Mouse (Mus musculus): ENCODE results near the gene Maats1.
"Not testable (repeated sequence)": the region's sequence is repeated elsewhere in the genome, so short reads cannot be mapped to it uniquely, and the experiment has no call there.

The Maats1 gene

DNA sequence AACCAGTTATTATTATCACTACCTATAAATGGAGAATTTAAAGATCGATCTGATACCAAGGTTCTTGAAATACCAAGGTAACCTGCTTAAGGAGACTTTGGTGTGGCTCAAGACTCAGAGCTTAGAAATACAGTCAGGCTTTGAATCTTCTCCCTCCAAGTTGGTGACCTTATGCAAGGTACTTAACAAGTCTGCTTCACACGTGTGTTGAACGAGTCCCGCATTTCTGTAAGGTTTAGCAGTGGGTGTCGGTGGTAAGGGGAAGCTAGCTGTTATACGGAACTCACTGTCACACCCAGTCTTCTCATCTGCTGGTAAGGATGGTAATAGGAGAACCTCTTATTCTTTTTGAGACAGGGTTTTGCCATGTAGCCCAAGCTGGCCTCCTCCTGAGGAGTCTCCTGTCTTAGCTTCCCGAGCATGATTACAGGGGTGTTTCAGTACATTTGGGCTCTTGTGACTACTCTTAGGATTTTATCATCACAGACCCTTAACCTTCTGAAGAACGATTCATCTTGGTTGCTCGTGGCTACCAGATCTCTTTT lies 6.3 kb upstream of the Maats1 start:
- no peak for DNase-seq (ENCODE audit: low read depth)

DNA sequence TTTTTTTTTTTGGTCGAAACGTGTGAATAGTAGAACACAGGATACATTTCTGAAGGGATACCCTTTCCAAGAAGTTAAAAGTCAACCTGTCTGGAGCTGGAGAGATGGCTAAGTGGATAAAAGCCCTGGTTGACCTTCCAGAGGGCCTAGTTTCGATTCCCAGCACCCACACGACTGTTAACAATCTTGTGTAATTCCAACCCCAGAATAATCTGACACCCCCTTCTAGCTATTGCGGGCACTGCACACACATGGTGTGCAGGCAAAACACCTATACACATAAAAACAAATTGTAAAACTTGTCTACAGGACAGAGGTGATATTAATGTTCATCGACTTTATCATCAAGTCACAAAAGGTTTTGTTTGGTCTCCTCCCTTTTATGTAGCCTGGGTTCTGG lies 5.6 kb upstream of the Maats1 start:
- DNase-seq (ENCODE audit: low read depth), result no peak

DNA sequence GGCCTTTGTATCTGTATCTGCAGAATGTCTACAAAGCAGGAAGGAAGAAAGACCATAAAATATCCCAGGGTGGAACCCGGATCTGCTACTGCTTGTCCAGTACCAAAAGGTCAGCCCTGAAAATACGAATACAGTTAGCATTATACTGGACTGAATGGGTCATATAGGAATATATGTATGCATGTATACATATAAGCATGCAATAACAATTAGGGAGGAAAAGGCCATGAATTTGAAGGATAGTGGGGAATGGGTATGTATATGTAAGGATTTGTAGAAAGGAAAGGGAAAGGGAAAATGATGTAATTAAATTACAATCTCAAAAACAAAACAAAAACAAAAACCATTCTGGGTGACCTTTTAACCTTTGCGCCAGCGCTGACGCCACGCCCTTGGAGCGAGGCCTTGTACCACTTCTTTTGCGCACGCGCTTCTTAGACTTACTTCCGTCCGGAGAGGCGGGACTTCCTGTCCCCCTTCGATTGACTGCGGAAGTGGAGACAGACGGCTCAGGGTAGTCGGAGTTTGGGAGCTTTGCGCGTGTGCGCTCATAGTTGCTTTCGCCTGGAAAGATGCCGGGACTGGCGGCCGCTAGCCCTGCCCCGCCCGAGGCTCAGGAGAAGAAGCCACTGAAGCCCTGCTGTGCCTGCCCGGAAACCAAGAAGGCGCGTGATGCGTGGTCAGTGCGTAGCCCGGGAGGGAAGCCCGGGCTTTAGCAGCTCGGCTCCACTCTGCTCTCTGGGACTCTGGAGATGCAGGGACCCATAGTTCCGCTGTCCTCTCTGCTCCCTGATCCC lies 4.8 kb upstream of the Maats1 start, which contains the start of the genes Cox17 and Gm21987:
Gene Cox17, plus strand, starts transcription at position 463 of the 797 bp plus-strand sequence.
Gene Gm21987, plus strand, starts transcription at position 512 of the 797 bp plus-strand sequence.
- peak; percentile 96 for DNase-seq (ENCODE audit: low read depth)

DNA sequence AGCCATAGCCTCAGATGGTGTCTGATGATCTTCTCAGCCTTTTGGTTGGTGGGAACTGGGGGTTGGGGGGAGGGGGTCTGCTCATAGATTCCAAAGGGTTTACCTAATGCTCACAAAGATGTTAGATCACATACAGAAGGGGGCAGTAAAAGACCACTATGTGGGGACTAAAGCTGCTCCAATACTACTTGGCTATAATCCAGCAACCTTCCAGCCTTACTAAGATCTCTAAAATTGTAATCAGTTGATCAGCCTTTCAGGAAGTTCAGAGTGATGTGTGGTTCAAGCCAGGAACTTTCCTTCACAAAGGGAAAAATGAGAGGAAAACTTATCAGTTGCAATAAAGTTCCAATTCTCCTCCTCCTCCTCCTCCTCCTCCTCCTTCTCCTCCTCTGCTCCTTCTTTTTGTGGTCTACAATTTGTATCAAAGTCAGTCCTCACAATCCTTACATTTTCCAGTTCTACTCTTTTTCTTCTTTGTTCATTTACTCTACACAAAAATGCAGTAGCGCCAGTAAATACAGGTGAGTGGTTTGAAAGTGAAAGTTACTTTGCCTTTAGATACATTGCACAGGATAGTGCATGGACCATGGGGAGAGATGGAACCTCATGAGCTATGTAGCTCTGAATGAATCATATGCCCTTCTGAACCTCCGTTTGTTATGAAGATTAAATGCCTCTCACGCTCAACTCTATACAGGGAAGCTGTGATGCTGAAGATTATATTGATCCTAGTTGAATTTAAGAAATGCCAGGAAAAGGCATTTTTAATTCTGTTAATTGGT lies 3.2 kb upstream of the Maats1 start:
- peak; percentile 88 for DNase-seq (ENCODE audit: low read depth)

DNA sequence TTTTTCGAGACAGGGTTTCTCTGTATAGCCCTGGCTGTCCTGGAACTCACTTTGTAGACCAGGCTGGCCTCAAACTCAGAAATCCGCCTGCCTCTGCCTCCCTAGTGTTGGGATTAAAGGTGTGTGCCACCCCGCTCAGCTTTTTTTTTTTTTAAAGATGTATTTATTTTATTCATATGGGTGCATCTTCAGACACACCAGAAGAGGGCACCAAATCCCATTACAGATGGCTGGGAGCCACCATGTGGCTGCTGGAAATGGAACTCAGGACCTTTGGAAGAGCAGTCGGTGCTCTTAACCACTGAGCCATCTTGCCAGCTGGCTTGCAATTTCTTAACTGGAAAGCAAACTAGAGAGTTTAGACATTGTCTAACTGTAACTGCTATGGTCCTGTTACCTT lies 3.9 kb downstream of the Maats1 start:
- DNase-seq (ENCODE audit: low read depth), result not testable (repeated sequence)

DNA sequence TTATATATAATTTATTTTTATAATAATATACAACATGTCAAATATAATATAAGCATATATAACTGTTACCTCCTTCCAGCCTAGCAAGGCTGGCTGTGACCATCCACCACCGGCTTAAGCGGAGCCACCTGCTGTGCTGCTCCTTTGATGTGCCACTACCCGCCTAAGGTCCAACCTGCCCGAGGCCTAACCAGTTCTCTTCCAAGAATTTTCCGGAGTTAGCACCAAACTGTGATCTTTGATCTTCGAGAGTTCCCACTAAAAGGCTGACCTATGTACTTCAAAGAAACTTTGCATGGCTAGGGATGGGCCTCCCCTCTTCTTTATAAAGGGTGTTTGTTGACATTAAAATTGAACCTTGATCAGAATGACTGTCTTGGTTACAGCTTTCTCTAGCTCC lies 7.5 kb downstream of the Maats1 start:
- no peak for DNase-seq (ENCODE audit: low read depth)

DNA sequence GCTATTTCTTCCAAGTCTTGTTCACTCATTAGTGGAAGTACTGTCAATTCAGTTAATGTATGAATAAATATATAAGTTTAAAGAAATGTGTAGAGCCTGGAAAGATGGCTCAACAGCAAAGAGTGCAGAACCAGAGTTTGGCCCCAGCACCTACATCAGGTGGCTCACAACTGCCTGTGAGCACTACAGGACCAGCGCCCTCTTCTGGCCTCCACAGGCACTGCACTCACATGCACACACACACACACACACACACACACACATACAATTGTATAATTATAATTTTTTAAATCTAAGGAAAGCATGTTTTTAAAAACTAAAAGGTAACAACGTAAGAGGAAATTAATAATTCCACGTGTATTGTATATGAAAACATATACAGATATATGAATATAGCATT lies 12.6 kb downstream of the Maats1 start:
- DNase-seq (ENCODE audit: low read depth), result no peak

DNA sequence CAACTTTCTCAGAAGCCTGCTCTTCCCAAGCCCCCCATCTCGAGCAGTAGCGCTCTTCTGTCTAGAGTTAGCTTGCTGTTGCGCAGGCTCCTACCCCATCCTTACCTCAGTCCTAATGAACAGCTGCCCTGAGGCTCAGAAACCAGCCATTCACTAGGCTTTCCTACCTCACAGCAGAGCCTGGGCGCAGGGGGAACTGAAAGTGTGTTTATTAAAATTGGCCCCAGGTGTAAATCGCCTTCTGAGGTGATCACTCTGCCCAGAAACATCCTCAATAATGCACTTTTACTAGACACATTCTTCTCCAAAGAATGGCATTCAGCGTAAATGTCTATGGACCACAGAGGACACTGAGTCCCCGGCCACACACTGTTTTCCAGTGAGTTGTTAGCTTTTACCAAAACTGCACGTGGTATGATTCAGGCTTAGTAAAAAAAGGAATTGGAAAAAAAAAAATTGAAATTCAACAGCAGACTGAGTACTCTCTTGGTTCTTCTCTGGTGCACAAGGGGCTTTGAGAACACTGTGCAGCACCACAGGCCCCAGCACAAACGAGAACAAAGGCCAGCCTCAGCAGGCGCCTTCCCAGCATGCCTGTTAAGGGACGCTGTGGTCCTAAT lies 15.1 kb downstream of the Maats1 start:
- DNase-seq (ENCODE audit: low read depth), result no peak

DNA sequence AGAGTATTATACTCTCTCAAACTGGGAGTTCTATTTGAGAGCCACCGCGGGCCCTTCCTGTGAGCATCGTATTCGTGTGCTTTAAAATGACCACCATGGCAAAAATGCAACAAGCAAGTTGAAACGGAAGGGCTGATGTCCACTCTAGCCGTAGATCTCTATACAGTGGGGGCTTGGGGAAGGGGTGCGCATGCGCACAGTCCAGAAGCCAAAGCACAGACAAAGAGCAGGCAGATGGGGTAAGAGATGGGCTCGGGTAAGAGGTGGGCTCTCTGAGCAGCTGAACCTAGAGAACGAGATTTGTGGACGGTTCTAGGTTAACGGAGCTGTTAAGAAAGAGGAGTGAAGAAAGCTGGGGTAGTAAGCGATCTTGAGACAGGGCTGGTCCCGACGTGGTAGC lies 17.6 kb downstream of the Maats1 start:
- DNase-seq (ENCODE audit: low read depth), result no peak

DNA sequence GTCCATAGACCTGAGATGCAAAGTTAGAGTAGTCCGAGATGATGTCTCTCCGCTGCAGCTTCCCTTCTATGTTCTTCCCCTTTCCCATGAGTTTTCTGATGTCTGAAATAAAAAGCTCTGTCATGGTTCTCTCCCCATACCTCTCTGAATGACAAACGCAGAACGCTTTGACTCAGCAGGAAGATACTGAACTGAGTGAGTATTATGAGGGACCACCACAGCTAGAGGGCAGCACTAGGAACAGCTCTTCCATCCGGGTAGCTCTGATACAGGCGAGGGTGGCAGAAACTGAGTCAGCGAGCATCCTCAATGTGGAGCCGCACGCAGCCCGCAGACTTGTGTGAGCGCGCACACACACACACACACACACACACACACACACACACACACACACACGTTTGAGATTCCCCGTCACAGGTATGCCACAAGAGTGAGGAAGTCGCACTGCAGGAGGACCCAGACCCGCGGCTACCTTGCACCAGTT lies 20.4 kb downstream of the Maats1 start:
- peak; percentile 40 for DNase-seq (ENCODE audit: low read depth)

DNA sequence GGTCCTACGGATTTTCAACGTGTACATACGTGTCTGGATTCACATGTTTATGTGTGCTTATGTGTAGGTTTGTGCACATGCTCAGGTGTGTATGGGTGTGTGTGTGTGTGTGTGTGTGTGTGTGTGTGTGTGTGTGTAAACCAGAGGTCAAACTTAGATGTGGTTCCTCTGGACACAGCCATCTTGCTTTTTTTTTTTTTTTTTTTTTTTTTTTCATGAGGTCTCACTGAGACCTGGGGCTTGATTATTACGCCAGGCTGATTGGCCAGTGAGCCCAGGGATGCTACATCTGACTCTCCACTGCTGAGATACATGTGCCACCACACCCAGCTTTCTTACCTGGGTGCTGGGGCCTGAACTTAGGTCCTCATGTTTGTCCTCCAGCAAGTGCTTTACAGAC lies 22.9 kb downstream of the Maats1 start:
- DNase-seq (ENCODE audit: low read depth), result no peak

DNA sequence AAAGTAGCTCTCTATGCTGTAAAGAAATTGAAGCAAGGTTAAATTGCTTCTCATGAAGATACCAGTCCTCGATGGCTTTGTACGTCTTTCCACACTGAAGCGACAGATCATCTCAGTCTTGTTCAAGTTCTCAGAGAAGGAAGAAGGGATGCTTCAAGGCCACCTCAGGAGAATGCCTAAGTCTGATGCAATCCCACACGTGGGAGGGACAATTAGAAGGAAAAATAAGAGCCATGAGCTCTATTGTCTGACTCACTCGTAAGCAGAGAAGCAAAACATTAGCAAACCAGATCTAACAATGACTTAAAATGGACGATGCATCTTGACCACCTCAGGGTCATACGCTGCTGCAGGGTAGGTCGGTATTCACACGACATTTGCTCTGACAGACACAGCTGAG lies 23.5 kb downstream of the Maats1 start:
- DNase-seq (ENCODE audit: low read depth), result no peak

DNA sequence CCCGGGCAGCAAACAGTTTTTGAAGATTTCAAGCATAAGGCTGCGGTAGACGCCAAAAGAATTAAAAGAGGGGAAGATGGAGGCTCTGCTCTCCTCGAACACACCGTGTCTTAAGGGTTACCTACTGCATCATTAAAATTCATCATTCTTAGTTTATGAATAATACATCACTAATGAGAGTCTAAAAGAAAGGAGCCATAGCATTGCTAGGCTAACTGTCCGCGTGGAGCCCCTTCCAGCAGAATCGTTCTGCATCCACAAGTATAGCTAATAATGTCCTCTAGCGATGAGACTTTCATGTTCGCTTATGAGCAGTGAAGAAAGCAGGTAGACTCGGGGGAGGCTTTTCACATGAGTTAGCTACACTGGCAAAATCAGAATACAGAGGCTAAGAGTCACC lies 33.7 kb downstream of the Maats1 start:
- DNase-seq (ENCODE audit: low read depth), result no peak

DNA sequence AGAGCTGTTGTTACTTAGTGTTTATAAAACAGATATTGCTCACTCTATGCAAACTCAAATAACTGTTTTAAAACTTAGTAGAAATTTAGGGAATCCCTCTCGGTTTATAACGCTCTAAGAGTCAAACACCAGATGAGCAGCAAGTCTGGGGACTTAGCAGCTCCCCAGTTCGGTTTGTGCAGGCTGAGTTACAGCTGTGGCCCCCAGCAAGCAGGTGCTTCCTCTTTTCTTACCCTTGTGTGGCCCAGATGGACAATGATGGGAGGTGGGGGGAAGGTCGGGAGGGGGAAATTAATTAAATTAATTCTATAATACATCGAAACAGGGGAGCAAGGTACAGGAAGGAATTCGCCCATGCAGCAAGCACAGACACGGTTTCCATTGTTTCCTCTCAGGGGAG lies 34.3 kb downstream of the Maats1 start:
- no peak for DNase-seq (ENCODE audit: low read depth)

DNA sequence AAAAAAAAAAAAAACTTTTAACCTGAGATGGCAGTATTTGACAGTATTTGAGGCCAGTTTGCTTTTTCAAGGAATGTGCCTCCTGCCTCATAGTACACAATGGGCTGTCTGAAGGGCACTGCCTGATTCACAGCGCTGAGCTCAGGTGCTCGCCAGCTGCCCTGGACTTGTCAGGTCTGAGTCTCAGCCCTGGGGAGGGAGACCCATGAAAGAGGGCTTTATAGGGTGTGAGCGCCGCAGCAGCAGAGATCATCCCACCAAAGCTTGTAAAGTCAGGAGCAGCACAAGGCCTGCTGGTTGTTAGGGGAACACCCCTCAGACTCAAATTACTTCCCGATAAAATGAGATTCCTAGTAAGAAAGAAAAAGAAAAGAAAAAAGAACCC lies 34.7 kb downstream of the Maats1 start:
- DNase-seq (ENCODE audit: low read depth), result no peak

DNA sequence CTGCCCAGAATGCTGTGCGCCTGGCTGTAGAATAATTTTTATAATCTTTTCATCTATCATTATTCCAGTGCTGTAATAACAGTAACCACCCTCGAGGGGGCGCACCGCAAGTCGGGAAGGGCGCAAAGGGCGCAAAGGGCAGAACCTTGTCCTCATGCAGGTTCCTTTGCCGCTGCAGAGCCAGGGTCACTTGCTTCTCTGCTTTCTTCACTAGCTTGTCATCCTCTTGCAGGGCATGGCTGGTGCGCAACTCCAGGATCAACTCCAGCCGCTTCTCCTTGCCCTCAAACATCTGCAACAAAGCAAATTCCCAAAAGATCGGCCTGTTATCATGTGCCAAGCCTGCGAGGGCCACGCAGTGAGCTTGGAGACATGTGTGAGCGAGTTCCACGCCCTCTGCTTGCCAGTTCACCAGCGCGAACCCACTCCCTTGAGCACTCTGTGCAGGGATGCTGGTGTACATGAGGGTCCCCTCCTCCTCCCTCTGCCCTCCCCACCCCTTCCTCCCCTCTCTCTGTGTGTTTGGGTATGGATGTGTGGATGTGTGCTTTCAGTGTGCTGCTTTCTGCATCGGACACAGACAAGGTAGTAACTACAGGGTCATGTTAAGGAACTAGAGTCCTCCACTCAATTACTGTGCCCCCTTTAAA lies 35.2 kb downstream of the Maats1 start:
- no peak for DNase-seq (ENCODE audit: low read depth)

DNA sequence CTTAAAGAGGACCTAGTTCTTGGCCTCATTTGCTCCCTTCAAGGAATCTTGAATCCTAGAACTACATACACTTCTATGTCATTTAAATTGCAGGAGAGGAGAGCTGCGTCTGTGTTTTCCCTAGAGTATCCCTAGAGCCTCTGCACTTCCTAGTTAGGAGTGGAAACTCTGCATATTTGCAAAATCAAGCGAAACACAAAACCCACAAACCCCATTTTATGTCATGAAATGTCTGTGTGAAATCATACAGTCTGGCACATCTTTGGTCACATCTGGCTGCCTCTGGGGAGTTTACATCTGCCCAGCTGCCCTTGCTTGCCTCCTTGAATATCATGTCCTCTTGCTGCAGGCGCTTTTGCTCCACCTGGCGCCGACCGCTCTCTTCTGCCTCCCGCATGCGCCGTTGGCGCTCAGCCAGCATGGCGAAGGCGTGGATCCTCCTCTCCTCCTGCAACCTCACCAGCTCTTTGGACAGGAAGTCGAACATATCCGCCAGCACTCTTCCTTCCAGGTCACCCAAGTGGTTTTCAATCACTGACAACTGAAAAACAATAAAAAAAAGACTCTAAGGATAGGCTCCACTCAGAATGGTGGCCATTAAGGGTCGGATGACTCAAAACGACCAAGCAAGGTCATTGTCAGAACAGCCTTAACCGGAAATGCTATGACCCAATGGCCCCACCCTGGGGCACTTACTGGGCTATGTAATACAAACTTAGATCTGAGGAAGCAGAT lies 37.3 kb downstream of the Maats1 start:
- DNase-seq (ENCODE audit: low read depth), result peak; percentile 89

DNA sequence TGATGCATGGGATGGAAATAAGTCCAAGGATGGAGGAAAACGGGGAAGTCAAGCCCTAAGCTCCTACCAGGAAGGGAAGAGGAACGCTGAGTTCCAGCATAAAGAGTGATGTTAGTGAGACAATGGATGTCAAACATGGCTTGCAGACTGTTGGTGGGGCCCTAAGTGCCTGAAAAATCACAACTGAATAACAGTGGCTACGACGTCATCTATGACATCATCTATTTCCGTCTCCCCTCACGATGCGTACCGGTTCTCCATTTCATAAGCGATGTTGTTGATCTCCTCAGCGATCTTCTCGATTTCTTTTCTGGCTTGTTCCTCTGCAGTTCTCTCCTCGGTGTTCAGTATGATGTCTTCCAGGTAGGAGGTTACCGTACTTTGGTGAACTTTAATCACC lies 39.6 kb downstream of the Maats1 start:
- DNase-seq (ENCODE audit: low read depth), result no peak

DNA sequence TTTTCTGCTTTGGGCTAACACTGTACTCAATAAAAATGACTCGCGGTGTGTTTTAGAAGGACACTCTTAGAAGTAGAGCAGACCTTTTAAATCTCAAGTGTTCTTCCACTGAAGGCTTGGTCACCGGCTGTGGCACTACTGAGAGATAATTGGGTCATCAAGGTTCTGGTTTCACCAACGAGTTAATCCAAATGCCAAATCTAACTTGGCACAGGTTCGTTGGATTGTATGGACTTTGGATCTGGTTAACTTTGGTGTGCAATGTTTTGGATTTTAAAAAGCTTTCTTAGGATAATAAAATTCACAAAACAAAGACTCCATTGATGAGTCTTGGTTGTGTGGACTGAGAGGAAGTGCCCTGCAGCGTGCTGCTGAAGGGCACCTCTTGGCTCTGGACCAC lies 43.5 kb downstream of the Maats1 start:
- DNase-seq (ENCODE audit: low read depth), result no peak

DNA sequence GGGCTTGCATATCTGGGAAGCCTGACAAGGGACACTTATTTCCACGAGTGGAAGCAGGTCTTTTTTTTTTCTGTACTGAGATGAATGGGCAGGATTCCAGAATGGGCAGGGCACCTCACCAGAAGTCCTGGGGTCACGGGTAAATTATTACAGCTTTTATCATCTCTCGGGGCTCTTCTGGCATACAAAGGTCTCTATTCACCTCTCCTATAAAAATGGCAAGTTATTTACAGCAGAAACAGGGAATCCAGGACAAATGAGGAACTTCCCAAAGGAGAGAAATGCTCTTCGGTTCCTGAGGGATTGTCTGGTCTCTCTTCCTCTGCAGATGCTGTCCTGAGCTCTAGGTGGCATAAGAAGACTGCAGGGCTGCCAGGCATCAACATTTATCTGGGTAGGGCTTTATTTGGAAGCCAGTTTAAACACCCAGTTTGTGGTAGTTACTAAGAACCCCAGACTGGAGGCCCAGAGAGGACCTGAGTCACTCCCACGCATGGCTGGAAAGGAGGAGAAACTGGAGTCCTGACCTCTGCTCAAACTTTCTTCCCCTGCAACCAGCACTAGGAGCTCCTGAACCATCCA lies 46.5 kb downstream of the Maats1 start:
- peak; percentile 56 for DNase-seq (ENCODE audit: low read depth)

Measured in 416B (cell line).